Mouse (Mus musculus) erythroblast, embryonic 14.5 days (primary cell): ENCODE data around the gene Dstn.

Experiments
- GATA1 ChIP-seq: IDR thresholded peaks from 2 replicates; pipeline ENCODE4 v1.6.1; 2012; ENCODE audit warnings: low read length, inconsistent platforms, mixed read lengths
- TAL1 ChIP-seq: IDR thresholded peaks from 3 replicates; pipeline ENCODE4 v1.6.1; 2012; ENCODE audit warnings: low read length, inconsistent platforms, mixed read lengths

GRCm38 (mm10) chr2:143891302-143892048 lies 23.6 kb upstream of the Dstn start:
- TF ChIP-seq GATA1: no peak
- TF ChIP-seq TAL1: no peak
